Mouse (Mus musculus) kidney, adult 2 months (tissue): ENCODE measurements around the gene Anxa11. TPM values are rescaled to one million over a fixed set of nuclear protein-coding genes. Genes with fewer than 3 reads are reported as not detected.
"Not testable (repeated sequence)": the region's sequence is repeated elsewhere in the genome, so short reads cannot be mapped to it uniquely, and the experiment has no call there.

Experiments
- DNase-seq: peaks from one replicate; pipeline ENCODE4 v3.0.0; 2021
- H3K27ac ChIP-seq: fragments of 200-500 bp; 2 replicates; pipeline ENCODE4 v1.5.1; 2012; ENCODE audit warnings: low read depth, low read length, control low read depth, inconsistent platforms; ENCODE audit not compliant: insufficient read depth
- H3K27me3 ChIP-seq: fragments of 200-500 bp; replicated peaks from 2 replicates; pipeline ENCODE4 v1.6.1; 2012; ENCODE audit warnings: mild to moderate bottlenecking, moderate library complexity, low read length, inconsistent platforms; ENCODE audit not compliant: control insufficient read depth, insufficient read depth
- H3K36me3 ChIP-seq: fragments of 200-500 bp; 2 replicates; pipeline ENCODE4 v1.6.1; 2012; ENCODE audit warnings: mild to moderate bottlenecking, moderate library complexity, low read length, inconsistent platforms; ENCODE audit not compliant: control insufficient read depth, insufficient read depth
- H3K4me1 ChIP-seq: fragments of 200-500 bp; 2 replicates; pipeline ENCODE4 v1.6.1; 2011; ENCODE audit warnings: low read length; ENCODE audit not compliant: control insufficient read depth, insufficient read depth
- H3K4me3 ChIP-seq: fragments of 200-500 bp; 2 replicates; pipeline ENCODE4 v1.5.1; 2011; ENCODE audit warnings: mild to moderate bottlenecking, low read depth, low read length, control low read depth; ENCODE audit not compliant: insufficient read depth
- CTCF ChIP-seq: fragments of 200-500 bp; conservative IDR thresholded peaks from 2 replicates; pipeline ENCODE4 v1.5.1; 2011; ENCODE audit warnings: low read depth, mild to moderate bottlenecking, control low read depth, low read length, moderate library complexity, mixed read lengths; ENCODE audit not compliant: insufficient read depth, insufficient read length
- POLR2A ChIP-seq: fragments of 200-500 bp; IDR thresholded peaks from one replicate; pipeline ENCODE4 v1.6.1; 2011; ENCODE audit warnings: low read depth, low read length, control low read depth
- WGBS: fragments of 180-500 bp; shearing (Covaris S2); methylation state at CpG from one replicate; pipeline ENCODE4 v1.1.7; 2018; 5-methylcytosine and 5-hydroxymethylcytosine counted together
- polyA plus RNA-seq: library from polyadenylated mRNA; depleted of rRNA; stranded (reverse); fragments of >200 nt; gene quantifications from 2 replicates; pipeline ENCODE4 v1.2.3, GENCODE M21; 2012

The Anxa11 gene
- polyA plus RNA-seq, 1 experiment = 105 TPM

- Histone ChIP-seq H3K27me3 (no peaks in the 10 kb centered on the region), H3K4me1 (no peaks in the 10 kb centered on the region), H3K27ac (no peak overlapping the region), H3K36me3 (no peaks in the 10 kb centered on the region), H3K4me3 (no peak overlapping the region)
- 74% methylated on average over 3 of the region's 3 CpGs for WGBS
- no peak for DNase-seq
- TF ChIP-seq CTCF = no peak
- no peak for TF ChIP-seq POLR2A
These were observed 38.6 kb upstream of the Anxa11 start for GRCm38 (mm10) chr14:25803246-25803809.

- Histone ChIP-seq H3K4me3 (no peak overlapping the region), H3K4me1 (no peaks in the 10 kb centered on the region), H3K36me3 (no peaks in the 10 kb centered on the region), H3K27me3 (no peaks in the 10 kb centered on the region), H3K27ac (no peak overlapping the region)
- peak; percentile 32 for DNase-seq
- TF ChIP-seq POLR2A = no peak
- TF ChIP-seq CTCF = no peak
- WGBS = 51% methylated on average over 7 of the region's 7 CpGs
These were observed 36.1 kb upstream of the Anxa11 start for GRCm38 (mm10) chr14:25805871-25806270.

DNA sequence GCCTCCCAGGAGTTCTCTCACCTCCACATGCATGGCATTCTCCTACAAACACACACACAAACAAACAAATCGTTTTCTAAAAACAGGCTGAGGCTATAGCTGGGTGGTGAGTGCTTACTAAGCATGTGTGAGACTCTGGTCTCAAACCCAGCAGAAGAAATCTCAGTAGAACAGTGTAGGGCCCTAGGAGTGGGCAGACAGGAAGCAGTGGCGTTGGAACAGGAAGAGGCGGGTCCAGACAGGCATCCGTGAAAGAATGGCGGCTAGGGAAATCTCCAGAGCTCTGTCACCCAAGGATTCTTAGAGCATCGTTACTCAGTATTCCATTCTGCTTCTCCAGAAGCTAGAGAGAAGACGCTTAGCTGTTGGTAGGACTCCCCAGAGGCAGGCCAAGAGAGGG is 35.4 kb upstream of the Anxa11 start:
- WGBS = 78% methylated on average over 7 of the region's 7 CpGs
- Histone ChIP-seq H3K36me3 (no peaks in the 10 kb centered on the region), H3K4me1 (no peaks in the 10 kb centered on the region), H3K27me3 (no peaks in the 10 kb centered on the region), H3K27ac (no peak overlapping the region), H3K4me3 (no peak overlapping the region)
- no peak for DNase-seq
- TF ChIP-seq CTCF = no peak
- no peak for TF ChIP-seq POLR2A

DNA sequence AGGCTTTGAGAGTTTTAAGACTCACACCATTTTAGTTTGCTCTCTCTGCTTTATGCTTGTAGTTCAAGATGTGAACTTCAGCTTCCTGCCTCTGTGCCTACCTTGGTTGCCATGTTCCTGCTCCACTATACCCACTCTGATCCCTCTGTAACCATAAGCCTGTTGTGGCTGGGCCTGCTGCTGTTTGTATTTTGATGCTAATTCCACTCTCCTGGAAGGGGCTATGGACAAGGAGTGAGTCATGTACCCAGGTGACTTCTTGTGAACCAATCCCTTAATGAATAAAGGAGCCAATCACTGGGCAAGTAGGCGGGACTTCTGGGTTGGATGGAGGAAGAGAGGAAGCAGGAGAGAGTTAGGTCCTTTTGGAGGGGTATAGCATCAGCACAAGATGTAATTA is 30.9 kb upstream of the Anxa11 start:
- H3K4me3 ChIP-seq, H3K27ac ChIP-seq, H3K4me1 ChIP-seq, H3K36me3 ChIP-seq, H3K27me3 ChIP-seq, DNase-seq: not testable (repeated sequence)
- WGBS = 82% methylated on average over 1 of the region's 1 CpGs

- H3K36me3 ChIP-seq = no peaks in the 10 kb centered on the region
- H3K27ac ChIP-seq = no peak overlapping the region
- DNase-seq = no peak
- H3K4me1 ChIP-seq = no peaks in the 10 kb centered on the region
- H3K27me3 ChIP-seq = no peaks in the 10 kb centered on the region
- H3K4me3 ChIP-seq = no peak overlapping the region
- TF ChIP-seq POLR2A (no peak), CTCF (no peak)
These were observed 27.8 kb upstream of the Anxa11 start for GRCm38 (mm10) chr14:25814140-25814539.

DNA sequence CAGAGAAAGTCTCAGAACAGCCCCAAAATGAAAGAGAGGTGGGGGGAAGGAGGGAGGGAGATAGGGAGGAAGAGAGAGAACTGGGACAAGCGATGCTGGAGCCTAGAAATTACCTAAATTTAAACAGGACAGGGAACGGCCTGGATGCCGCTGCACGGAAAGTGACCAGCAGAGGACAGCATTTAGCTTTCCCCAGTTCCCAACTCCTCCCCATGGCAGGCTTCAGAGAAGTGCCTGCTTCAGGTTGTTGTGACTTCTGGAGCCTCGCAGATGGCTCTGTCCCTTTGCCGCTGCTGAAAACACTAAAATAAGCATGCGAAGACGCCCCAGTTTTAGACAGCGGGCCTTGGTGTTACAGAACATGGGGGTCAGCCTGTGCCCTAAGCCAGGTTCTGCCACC is 25.5 kb upstream of the Anxa11 start:
- 6% methylated on average over 9 of the region's 9 CpGs for WGBS
- peak; percentile 62 for DNase-seq
- no peak overlapping the region for H3K4me3 ChIP-seq
- no peaks in the 10 kb centered on the region for H3K27me3 ChIP-seq
- TF ChIP-seq CTCF (peak; percentile 95), POLR2A (no peak)
- H3K4me1 ChIP-seq = no peaks in the 10 kb centered on the region
- H3K36me3 ChIP-seq = no peaks in the 10 kb centered on the region
- H3K27ac ChIP-seq = no peak overlapping the region

- H3K27ac ChIP-seq = no peak overlapping the region
- H3K27me3 ChIP-seq = peaks cover 2% of the 10 kb centered on the region; the same call in 1 of the 2 replicates
- TF ChIP-seq CTCF (no peak), POLR2A (no peak)
- no peak overlapping the region for H3K4me3 ChIP-seq
- H3K4me1 ChIP-seq = no peaks in the 10 kb centered on the region
- H3K36me3 ChIP-seq = no peaks in the 10 kb centered on the region
- no peak for DNase-seq
- WGBS = 73% methylated on average over 1 of the region's 1 CpGs
These were observed 19.4 kb upstream of the Anxa11 start for GRCm38 (mm10) chr14:25822584-25822983.

DNA sequence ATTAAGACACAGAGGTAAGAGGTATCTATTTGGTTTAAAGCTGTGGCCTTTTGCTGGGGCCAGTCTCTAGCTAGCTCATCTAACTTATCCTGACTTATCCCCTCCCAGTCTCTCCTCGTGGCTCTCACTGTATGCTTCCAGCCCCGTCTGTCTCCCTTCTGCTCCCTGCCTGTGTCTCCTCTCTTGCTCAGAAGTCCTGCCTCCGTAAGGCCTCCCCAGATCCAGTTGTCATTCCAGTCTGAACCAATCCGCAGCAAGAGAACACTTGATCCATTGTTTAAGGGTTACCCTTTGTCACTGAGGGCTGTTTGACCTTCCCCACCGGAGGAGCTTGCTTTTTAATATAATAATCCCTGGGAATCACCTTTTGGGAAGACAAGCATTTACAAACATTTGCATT is 17.0 kb upstream of the Anxa11 start:
- Histone ChIP-seq H3K27me3 (peaks cover 2% of the 10 kb centered on the region; the same call in 1 of the 2 replicates), H3K27ac (no peak overlapping the region), H3K4me1 (no peaks in the 10 kb centered on the region), H3K36me3 (no peaks in the 10 kb centered on the region), H3K4me3 (no peak overlapping the region)
- 82% methylated on average over 5 of the region's 5 CpGs for WGBS
- TF ChIP-seq CTCF = no peak
- TF ChIP-seq POLR2A = no peak
- no peak for DNase-seq
